Mouse (Mus musculus) hindbrain, postnatal 0 days (tissue): ENCODE results near the gene Ptprg. TPM values are rescaled to one million over a fixed set of nuclear protein-coding genes. Genes with fewer than 3 reads are reported as not detected.

Source experiments
- ATAC-seq: fragments of 200-750 bp; cut with Nextera tagmentation; 2 replicates; pipeline ENCODE4 v1.8.0; 2017; ENCODE audit warnings: mild to moderate bottlenecking, moderate TSS enrichment, moderate library complexity
- DNase-seq: peaks from one replicate; pipeline ENCODE4 v3.0.0-alpha.2; 2015; ENCODE audit warnings: low spot score
- H3K27ac ChIP-seq: fragments of 300-500 bp; sonication (generic); 2 replicates; pipeline ENCODE4 v1.5.1; 2014; ENCODE audit warnings: mild to moderate bottlenecking
- H3K27me3 ChIP-seq: fragments of 300-500 bp; sonication (generic); 2 replicates; pipeline ENCODE4 v1.6.1; 2014; ENCODE audit warnings: low read length, mixed read lengths; ENCODE audit not compliant: insufficient read depth
- H3K36me3 ChIP-seq: fragments of 300-500 bp; sonication (generic); 2 replicates; pipeline ENCODE4 v1.6.1; 2014; ENCODE audit warnings: low read length, mixed read lengths; ENCODE audit not compliant: insufficient read depth
- H3K4me1 ChIP-seq: fragments of 300-500 bp; sonication (generic); 2 replicates; pipeline ENCODE4 v1.6.1; 2014; ENCODE audit warnings: antibody characterized with exemption, low read length, mixed read lengths; ENCODE audit not compliant: insufficient read depth
- H3K4me2 ChIP-seq: fragments of 300-500 bp; sonication (generic); 2 replicates; pipeline ENCODE4 v1.6.1; 2014; ENCODE audit warnings: low read depth, mild to moderate bottlenecking, low read length, moderate library complexity, mixed read lengths
- H3K4me3 ChIP-seq: fragments of 300-500 bp; sonication (generic); 2 replicates; pipeline ENCODE4 v1.5.1; 2014; ENCODE audit warnings: low read length
- H3K9ac ChIP-seq: fragments of 300-500 bp; sonication (generic); replicated peaks from 2 replicates; pipeline ENCODE4 v1.6.1; 2014; ENCODE audit warnings: mild to moderate bottlenecking, low read length, moderate library complexity, mixed read lengths
- H3K9me3 ChIP-seq: fragments of 300-500 bp; sonication (generic); 2 replicates; pipeline ENCODE4 v1.6.1; 2016; ENCODE audit warnings: low read length, mixed read lengths
- CTCF ChIP-seq: IDR thresholded peaks from 2 replicates; pipeline ENCODE4 v1.5.1; 2016; ENCODE audit warnings: antibody characterized with exemption, control low read depth, low read depth
- WGBS: fragments of 180-500 bp; shearing (Covaris S2); extraction: QIAGEN DNeasy Blood & Tissue Kit; methylation state at CpG from one replicate; pipeline ENCODE4 v1.1.7; 2014; 5-methylcytosine and 5-hydroxymethylcytosine counted together
- polyA plus RNA-seq: library from polyadenylated mRNA; unstranded; fragments of >200 nt; fragmentation: Nextera tagmentation; extraction: Ambion mirVana; gene quantifications from 2 replicates; pipeline ENCODE4 v1.2.1, GENCODE M21; 2015
- total RNA-seq: library from RNA; depleted of rRNA; stranded (reverse); fragments of >200 nt; gene quantifications from 2 replicates; pipeline ENCODE4 v1.2.3, GENCODE M21; 2014

Gene Ptprg
- total and polyA plus RNA-seq, 2 experiments from 2014 or later = 33.0 to 101 TPM

GRCm38 (mm10) chr14:11630736-11631135 lies 77.4 kb downstream of the Ptprg start:
- Histone ChIP-seq H3K9me3 (no peaks in the 10 kb centered on the region), H3K9ac (no peak overlapping the region), H3K27ac (no peak overlapping the region), H3K36me3 (no peaks in the 10 kb centered on the region), H3K4me1 (no peaks in the 10 kb centered on the region), H3K4me2 (no peak overlapping the region), H3K27me3 (no peaks in the 10 kb centered on the region), H3K4me3 (no peak overlapping the region)
- TF ChIP-seq CTCF = no peak
- 38% methylated on average over 2 of the region's 2 CpGs for WGBS
- DNase-seq (no peak), ATAC-seq (no peak)

GRCm38 (mm10) chr14:11631505-11631904 lies 78.2 kb downstream of the Ptprg start:
- H3K4me2 ChIP-seq = no peak overlapping the region
- no peak overlapping the region for H3K27ac ChIP-seq
- H3K36me3 ChIP-seq = no peaks in the 10 kb centered on the region
- no peaks in the 10 kb centered on the region for H3K4me1 ChIP-seq
- DNase-seq (no peak), ATAC-seq (no peak)
- no peak for TF ChIP-seq CTCF
- H3K4me3 ChIP-seq = no peak overlapping the region
- WGBS = 97% methylated on average over 4 of the region's 4 CpGs
- H3K9me3 ChIP-seq = no peaks in the 10 kb centered on the region
- no peaks in the 10 kb centered on the region for H3K27me3 ChIP-seq
- H3K9ac ChIP-seq = no peak overlapping the region

- H3K27me3 ChIP-seq = no peaks in the 10 kb centered on the region
- H3K27ac ChIP-seq = no peak overlapping the region
- 89% methylated on average over 7 of the region's 7 CpGs for WGBS
- no peaks in the 10 kb centered on the region for H3K36me3 ChIP-seq
- no peak for TF ChIP-seq CTCF
- H3K9me3 ChIP-seq = no peaks in the 10 kb centered on the region
- H3K4me1 ChIP-seq = no peaks in the 10 kb centered on the region
- no peak for ATAC-seq
- no peak for DNase-seq
- H3K4me3 ChIP-seq = no peak overlapping the region
- no peak overlapping the region for H3K4me2 ChIP-seq
- H3K9ac ChIP-seq = no peak overlapping the region
Observed at GRCm38 (mm10) chr14:11637673-11638072, 84.3 kb downstream of the Ptprg start.

GRCm38 (mm10) chr14:11639366-11639765 lies 86.0 kb downstream of the Ptprg start:
- TF ChIP-seq CTCF = no peak
- no peak for DNase-seq
- H3K9me3 ChIP-seq = no peaks in the 10 kb centered on the region
- H3K27ac ChIP-seq = no peak overlapping the region
- H3K9ac ChIP-seq = no peak overlapping the region
- H3K4me2 ChIP-seq = no peak overlapping the region
- no peaks in the 10 kb centered on the region for H3K36me3 ChIP-seq
- 80% methylated on average over 5 of the region's 5 CpGs for WGBS
- H3K27me3 ChIP-seq = no peaks in the 10 kb centered on the region
- H3K4me1 ChIP-seq = no peaks in the 10 kb centered on the region
- ATAC-seq = no peak
- no peak overlapping the region for H3K4me3 ChIP-seq

GRCm38 (mm10) chr14:11640372-11640771 lies 87.0 kb downstream of the Ptprg start:
- ATAC-seq = no peak
- Histone ChIP-seq H3K27me3 (no peaks in the 10 kb centered on the region), H3K4me3 (no peak overlapping the region), H3K9ac (no peak overlapping the region), H3K4me1 (no peaks in the 10 kb centered on the region), H3K27ac (no peak overlapping the region), H3K36me3 (no peaks in the 10 kb centered on the region), H3K9me3 (no peaks in the 10 kb centered on the region), H3K4me2 (no peak overlapping the region)
- DNase-seq = no peak
- TF ChIP-seq CTCF = no peak

GRCm38 (mm10) chr14:11640996-11641395 lies 87.7 kb downstream of the Ptprg start:
- Histone ChIP-seq H3K4me3 (no peak overlapping the region), H3K9ac (no peak overlapping the region), H3K4me1 (no peaks in the 10 kb centered on the region), H3K27me3 (no peaks in the 10 kb centered on the region), H3K4me2 (no peak overlapping the region), H3K36me3 (no peaks in the 10 kb centered on the region), H3K9me3 (no peaks in the 10 kb centered on the region), H3K27ac (no peak overlapping the region)
- no peak for ATAC-seq
- WGBS = 72% methylated on average over 3 of the region's 3 CpGs
- TF ChIP-seq CTCF = no peak
- no peak for DNase-seq

- WGBS = 68% methylated on average over 1 of the region's 1 CpGs
- Histone ChIP-seq H3K9me3 (no peaks in the 10 kb centered on the region), H3K27ac (no peak overlapping the region), H3K27me3 (no peaks in the 10 kb centered on the region), H3K4me1 (0 out of 2 replicates have a peak, but pooled peaks cover 2% of the 10 kb centered on the region), H3K9ac (no peak overlapping the region), H3K4me2 (no peak overlapping the region), H3K4me3 (no peak overlapping the region), H3K36me3 (no peaks in the 10 kb centered on the region)
- no peak for TF ChIP-seq CTCF
- ATAC-seq (0 out of 2 replicates have a peak, but pooled peaks have one; percentile 21), DNase-seq (peak; percentile 45)
Observed at GRCm38 (mm10) chr14:11642977-11643376, 89.6 kb downstream of the Ptprg start.
